Mouse (Mus musculus): ENCODE data around the gene Shroom3. TPM values are rescaled to one million over a fixed set of nuclear protein-coding genes. Genes with fewer than 3 reads are reported as not detected.

Shroom3 gene
- total RNA-seq (2021): 1 to 10 TPM; 4.0 to 6.4 TPM
- long read RNA-seq, experiment 1, partial matches to known transcripts: 2 of 2 reads
- long read RNA-seq, experiment 1, other reads (novel, unspliced or antisense): 0 of 2 reads
- long read RNA-seq, experiment 2, partial matches to known transcripts: 2 of 2 reads
- long read RNA-seq, experiment 2, other reads (novel, unspliced or antisense): 0 of 2 reads

DNA sequence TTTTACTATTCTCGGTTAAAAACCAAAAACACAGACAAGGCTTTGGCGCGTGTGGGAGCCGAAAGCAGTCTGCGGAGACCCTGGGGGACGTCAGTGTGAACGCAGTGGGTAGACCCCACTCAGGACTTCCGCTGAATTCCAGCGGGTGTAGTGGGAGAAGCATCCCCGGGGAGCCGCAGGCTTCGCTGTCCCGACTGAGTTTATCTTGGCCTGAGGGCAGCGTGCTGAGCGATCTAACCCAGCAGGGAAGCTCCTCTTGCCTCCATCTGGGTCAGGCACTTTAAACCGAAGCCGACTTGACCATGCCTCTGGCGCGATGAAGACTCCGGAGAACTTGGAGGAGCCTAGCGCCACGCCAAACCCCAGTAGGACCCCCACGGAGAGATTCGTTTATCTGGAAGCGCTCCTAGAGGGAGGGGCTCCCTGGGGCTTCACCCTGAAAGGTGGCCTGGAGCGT is at the start of gene Shroom3:
Gene Shroom3, plus strand, starts transcription at position 85 of the 457 bp plus-strand sequence.
- intact Hi-C loops (cut with DNase I): loop anchor here (10.0 kb wide), 1 partner anchor 481 kb away; no protein-coding TSS in a partner anchor
- DNase-seq (ENCODE audit: low spot score in 2 of 2): no peak

DNA sequence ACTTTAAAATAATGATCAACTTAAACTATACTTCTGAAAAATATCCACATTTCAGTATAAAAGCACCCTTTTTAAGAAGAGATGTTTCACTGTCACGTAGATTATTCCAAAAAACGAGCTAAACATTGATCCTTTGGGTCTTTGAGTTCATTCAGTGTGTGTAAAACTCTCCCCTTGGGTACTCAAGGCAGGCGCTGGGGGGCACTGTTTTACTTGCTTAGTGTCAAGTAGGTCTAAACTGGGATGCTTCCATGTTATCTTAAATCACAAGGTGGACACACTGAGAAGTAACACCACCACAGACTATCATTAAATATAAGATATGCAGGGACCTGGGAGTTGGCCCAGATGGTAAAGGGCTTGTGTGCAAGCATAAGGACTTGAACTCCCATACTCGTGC is 49.7 kb upstream of the Shroom3 start:
- DNase-seq (ENCODE audit: low spot score in 2 of 2): no peak
- intact Hi-C loops (cut with DNase I): no loop called here

GRCm38 (mm10) chr5:92634916-92635315 is 48.3 kb upstream of the Shroom3 start:
- no peak for DNase-seq (ENCODE audit: low spot score in 2 of 2)
- intact Hi-C loops (cut with DNase I): no loop called here

- intact Hi-C loops (cut with DNase I): no loop called here
- no peak for DNase-seq (ENCODE audit: low spot score in 2 of 2)
These were observed 47.3 kb upstream of the Shroom3 start for GRCm38 (mm10) chr5:92635891-92636290.

DNA sequence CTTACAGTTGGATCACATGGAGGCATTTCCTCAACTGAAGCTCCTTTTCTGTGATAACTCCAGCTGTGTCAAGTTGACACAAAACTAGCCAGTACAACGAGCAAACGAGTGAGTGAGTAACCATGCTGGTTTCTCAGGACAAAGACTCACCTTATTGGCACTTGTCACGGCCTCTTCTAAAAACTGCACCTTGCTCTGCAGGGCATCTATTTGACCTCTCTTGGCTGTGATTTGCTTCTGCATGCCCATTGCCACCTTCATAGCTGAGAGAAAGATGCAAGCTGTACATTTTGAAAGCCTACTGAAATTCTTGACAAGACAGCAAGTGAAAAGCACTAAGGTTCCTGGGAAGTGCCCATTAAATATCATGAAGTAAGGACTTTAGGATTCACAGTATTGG is 42.4 kb upstream of the Shroom3 start:
- no peak for DNase-seq (ENCODE audit: low spot score in 2 of 2)
- intact Hi-C loops (cut with DNase I): no loop called here

DNA sequence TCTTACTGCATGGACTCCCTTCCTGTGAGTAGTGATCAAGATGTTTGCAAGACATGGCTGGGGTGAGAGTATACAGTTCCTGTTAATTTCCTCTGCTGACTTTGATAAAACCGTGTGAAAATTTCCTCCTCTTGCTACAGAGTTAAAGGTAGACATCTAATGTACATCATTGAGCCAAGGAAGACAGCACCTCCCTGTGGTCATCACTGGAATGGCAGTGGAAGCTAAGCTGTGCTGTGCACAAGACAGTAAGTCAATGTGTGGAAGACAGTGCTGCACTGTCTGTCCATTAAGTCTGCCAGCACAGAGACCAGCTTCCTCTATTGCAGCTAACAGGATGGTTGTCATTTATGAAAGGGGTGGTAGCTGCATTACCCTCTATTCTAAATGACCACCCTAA is 27.0 kb upstream of the Shroom3 start:
- peak; percentile 72 to 80 for DNase-seq (ENCODE audit: low spot score in 2 of 2)
- intact Hi-C loops (cut with DNase I): loop anchor here (5.0 kb wide), 2 partner anchors 149 to 194 kb away; partner anchors contain the start of gene Scarb2

GRCm38 (mm10) chr5:92664321-92664720 is 18.9 kb upstream of the Shroom3 start:
- no peak for DNase-seq (ENCODE audit: low spot score in 2 of 2)
- intact Hi-C loops (cut with DNase I): no loop called here

GRCm38 (mm10) chr5:92666860-92667259 is 16.4 kb upstream of the Shroom3 start:
- intact Hi-C loops (cut with DNase I): no loop called here
- no peak for DNase-seq (ENCODE audit: low spot score in 2 of 2)

DNA sequence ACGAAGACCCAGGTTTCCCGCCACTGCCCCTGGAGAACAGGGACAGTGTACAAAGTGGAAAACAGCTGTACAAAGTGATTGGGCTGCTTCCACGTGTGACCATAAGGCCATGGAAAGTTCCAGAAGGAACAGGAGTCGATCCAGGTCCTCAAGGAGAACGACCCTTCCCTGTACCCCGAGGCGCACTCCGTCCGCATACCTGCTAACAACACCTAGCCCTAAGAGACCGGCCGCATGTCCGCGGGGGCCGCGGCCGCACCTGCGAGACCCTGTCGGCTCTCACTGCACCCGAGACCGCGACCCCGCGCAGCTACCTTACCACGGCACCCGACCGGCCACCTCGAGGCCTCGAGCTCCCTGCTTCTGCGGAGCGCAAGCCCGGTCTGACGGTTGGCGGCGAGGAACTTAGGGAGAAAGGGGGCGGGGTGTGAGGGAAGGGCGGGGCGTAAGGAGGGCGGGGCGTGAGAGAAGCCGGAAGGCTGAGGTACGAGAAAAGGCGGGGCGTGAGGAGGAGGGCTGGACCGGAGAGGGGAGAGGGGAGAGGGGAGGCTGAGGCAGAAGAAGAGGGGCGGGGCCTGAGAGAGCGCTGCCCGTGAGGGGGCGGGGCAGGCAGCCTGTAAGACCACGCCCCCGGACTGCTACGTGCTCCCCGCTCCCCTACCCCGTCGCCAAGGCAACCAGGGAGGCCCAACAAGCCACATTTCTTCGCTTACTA is 8.2 kb upstream of the Shroom3 start, which contains the start of gene Ccdc158:
Gene Ccdc158, minus strand, starts transcription at position 413 of the 715 bp plus-strand sequence.
- peak; percentile 66 to 69 for DNase-seq (ENCODE audit: low spot score in 2 of 2)
- intact Hi-C loops (cut with DNase I): loop anchor here (5.0 to 10.0 kb wide), 2 partner anchors 277 to 650 kb away; no protein-coding TSS in a partner anchor

DNA sequence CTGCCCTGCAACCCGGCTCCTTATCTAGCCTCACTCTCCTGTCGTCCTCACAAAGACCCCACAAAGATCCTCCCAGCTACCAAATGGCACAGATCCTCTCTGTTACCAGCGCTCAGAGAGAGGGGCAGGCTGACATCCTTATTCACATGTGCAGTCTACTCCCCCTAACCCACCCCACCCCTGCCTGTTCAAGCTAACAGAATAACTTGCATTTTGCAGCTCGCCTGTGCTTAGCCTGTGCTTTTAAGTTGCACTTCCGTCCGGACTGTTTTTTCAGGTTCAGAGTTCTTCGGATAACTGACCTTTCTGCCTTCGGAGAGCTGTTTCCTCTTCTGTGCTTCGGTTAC is 7.7 kb upstream of the Shroom3 start:
- no peak for DNase-seq (ENCODE audit: low spot score in 2 of 2)
- intact Hi-C loops (cut with DNase I): loop anchor here (5.0 to 10.0 kb wide), 2 partner anchors 277 to 649 kb away; no protein-coding TSS in a partner anchor

- DNase-seq (ENCODE audit: low spot score in 2 of 2): peak; percentile 70 to 71
- intact Hi-C loops (cut with DNase I): loop anchor here (2.0 to 10.0 kb wide), 3 partner anchors 47 to 645 kb away; no protein-coding TSS in a partner anchor
These were observed 3.8 kb upstream of the Shroom3 start for GRCm38 (mm10) chr5:92679441-92679840.

DNA sequence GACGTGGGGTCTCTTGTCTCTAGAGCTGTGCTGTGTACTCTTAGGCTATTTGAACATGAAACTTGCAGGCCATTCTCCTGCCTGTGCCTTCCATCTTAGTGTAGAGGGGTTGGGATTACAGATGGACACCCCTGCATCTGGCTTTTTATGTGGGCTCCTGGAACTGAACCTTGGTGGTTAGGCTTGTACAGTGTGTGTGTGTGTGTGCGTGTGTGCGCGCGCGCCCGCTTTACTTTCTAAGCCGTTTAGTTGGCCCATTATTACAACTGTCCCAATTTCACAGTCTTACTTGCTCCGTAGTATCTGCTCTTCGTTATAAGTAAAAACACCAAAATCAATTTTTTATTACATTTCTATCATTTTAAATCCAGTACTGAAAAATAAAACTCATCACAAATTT is 1.4 kb upstream of the Shroom3 start:
- intact Hi-C loops (cut with DNase I): loop anchor here (10.0 kb wide), 1 partner anchor 483 kb away; no protein-coding TSS in a partner anchor

DNA sequence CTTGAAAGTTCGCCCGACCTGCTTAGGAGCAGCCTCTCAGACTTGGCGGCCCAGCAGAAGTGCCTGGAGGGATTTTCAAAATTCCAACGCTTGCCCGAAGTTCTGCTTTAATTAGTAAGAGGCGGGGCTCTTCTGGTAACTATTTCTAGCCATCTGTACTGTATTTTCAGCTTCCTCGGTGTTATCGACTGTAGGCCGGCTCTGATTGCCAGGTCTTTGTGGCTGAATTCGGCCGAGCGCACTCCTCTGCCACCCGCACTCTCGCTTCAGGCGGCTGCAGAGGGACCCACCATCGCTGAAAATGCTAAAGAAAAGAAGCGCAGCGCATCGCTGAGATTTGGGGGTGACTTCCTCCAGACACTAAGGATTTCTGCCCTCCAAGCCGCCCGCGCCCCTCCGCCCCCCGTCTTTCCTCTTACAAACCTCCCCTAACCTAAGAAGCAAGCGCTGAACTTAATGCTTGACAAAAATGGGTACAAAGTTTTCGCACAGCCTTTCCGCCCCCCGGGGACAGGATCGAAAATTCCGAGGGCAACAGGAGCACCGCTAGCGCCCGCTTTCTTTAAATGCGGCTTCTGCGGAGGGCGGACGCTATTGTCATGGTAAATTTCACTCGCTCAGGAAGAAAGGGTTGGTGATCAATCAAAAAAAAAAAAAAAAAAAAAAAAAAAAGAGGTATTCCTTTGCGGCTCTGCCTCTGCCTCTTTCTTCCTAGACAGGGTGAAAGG is 450 bp upstream of the Shroom3 start:
- DNase-seq (ENCODE audit: low spot score in 2 of 2): no peak

More for the DNA sequence above, 1.4 kb upstream of the Shroom3 start:
- no peak for DNase-seq (ENCODE audit: low spot score in 2 of 2)

DNA sequence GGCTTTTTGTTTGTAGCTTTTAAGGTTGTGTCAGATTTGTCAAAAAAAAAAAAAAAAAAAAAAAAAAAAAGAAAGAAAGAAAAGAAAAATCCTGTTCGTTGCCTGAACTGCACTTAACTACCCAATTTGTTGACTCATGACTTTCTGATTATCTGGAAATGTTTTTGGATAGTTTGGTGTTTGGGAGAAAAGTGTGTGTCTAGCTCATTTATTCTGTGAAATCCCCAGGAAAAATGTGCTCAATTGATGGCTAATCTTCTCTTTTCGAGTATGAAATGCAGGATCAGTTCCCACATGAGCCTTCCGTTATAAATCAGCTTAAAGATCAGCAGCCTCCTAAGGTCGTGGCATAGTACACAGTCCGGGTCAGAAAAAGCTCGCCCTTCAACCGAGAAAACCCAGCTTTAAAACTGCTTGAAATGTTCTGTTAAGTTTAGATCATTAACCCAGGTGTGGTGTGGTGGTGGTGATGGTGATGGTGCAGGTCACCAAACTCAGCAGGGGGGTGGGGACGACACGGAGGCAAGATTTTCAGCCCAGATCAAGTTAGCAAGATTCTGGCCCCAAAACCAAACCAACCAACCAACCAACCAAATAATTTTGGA is 738 bp downstream of the Shroom3 start:
- no peak for DNase-seq (ENCODE audit: low spot score in 2 of 2)
- intact Hi-C loops (cut with DNase I): loop anchor here (10.0 kb wide), 1 partner anchor 481 kb away; no protein-coding TSS in a partner anchor

More for the DNA sequence above, 450 bp upstream of the Shroom3 start:
- intact Hi-C loops (cut with DNase I): loop anchor here (10.0 kb wide), 1 partner anchor 482 kb away; no protein-coding TSS in a partner anchor

DNA sequence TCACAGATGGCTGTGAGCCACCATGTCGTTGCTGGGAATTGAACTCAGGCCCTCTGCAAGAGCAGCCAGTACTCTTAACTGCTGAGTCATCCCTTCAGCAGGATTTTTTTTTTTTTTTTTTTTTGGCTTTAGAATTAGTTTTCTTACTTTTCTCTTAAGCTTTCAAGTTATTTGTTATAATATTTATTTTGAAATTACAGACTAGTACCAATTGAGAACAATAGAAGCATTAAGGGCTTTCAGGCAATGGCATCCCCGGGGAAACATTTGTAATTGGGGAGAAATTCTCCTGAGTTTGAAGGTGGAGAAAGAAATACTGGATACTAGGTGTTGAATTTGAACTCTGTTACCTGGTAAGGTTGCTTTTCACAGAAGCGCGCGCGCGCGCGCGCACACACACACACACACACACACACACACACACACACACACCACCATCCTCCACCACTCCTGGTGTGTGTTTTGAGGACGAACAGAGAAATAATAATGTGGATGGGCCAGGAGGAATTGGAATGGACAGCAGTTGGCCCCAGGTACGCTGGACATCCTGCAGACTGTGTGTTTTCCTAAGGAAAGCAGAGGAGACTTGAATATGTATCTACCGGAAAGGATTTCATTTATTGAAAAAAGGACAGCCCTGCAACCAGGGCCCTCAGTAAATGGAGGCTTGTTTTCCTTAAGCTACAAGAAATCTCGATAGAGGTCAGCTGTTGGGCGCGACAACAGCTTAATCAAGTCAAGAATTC is 1.7 kb downstream of the Shroom3 start:
- no peak for DNase-seq (ENCODE audit: low spot score in 2 of 2)
- intact Hi-C loops (cut with DNase I): loop anchor here (10.0 kb wide), 1 partner anchor 480 kb away; no protein-coding TSS in a partner anchor

DNA sequence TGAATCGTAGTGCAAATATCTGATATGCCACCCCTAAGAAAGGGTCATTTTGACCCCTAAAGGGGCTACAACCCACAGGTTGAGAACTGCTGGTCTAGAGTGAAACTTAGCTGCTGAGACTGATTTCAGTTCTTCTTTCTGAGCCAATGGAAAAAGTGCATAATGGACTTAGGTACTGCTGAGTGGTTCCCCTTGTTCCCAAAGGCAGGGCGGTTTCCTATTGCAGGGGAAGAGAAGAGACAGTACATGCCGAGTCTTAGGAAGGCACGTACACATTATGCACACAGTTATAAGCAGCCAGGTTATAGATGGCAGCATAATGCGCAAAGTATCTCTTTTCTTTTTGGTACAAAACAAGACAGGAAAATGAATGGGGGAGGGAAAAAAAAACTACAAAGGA is 4.9 kb downstream of the Shroom3 start:
- intact Hi-C loops (cut with DNase I): loop anchor here (10.0 kb wide), 1 partner anchor 477 kb away; no protein-coding TSS in a partner anchor
- no peak for DNase-seq (ENCODE audit: low spot score in 2 of 2)

- intact Hi-C loops (cut with DNase I): loop anchor here (10.0 kb wide), 1 partner anchor 476 kb away; no protein-coding TSS in a partner anchor
- no peak for DNase-seq (ENCODE audit: low spot score in 2 of 2)
These were observed 5.3 kb downstream of the Shroom3 start for GRCm38 (mm10) chr5:92688569-92688968.

GRCm38 (mm10) chr5:92692206-92693007 is 9.2 kb downstream of the Shroom3 start:
- intact Hi-C loops (cut with DNase I): no loop called here
- DNase-seq (ENCODE audit: low spot score in 2 of 2): no peak

All from left cerebral cortex, postnatal 14 days (tissue).